Comparison of ENCODE assay signal across 8 mouse cellular contexts in genomic region chr6:36850422-36851129, GRCm38 (mm10). TPM values are rescaled to one million over a fixed set of nuclear protein-coding genes. Genes with fewer than 3 reads are reported as not detected.
DNase-seq lines count a peak whose midpoint lies in the region; ATAC-seq lines count a peak whose summit lies in the region.

No protein-coding gene starts in this region.

- WGBS in hindbrain, embryonic 13.5 days = 58% methylated on average over 7 of the region's 7 CpGs
- WGBS in neural tube, embryonic 15.5 days = 43% methylated on average over 7 of the region's 7 CpGs

- no peak overlapping the region for H3K4me3 ChIP-seq in hindbrain, embryonic 13.5 days
- no peak overlapping the region for H3K4me3 ChIP-seq in neural tube, embryonic 15.5 days (replicated peaks)

- peaks cover 9% of the 10 kb centered on the region for H3K36me3 ChIP-seq in hindbrain, embryonic 13.5 days
- peaks cover 8% of the 10 kb centered on the region; the same call in 1 of the 2 replicates for H3K36me3 ChIP-seq in neural tube, embryonic 15.5 days

- no peak overlapping the region for H3K4me2 ChIP-seq in hindbrain, embryonic 13.5 days
- no peak overlapping the region for H3K4me2 ChIP-seq in neural tube, embryonic 15.5 days

- H3K9me3 ChIP-seq in hindbrain, embryonic 13.5 days = no peaks in the 10 kb centered on the region
- no peaks in the 10 kb centered on the region for H3K9me3 ChIP-seq in neural tube, embryonic 15.5 days (replicated peaks)

- DNase-seq in kidney, postnatal 14 days = peak; percentile 43
- no peak for DNase-seq in kidney, adult 9 months
- peak; percentile 67 for DNase-seq in cerebellum, adult 9-10 months
- DNase-seq in left cerebral cortex, postnatal 14 days (ENCODE audit: low spot score in 2 of 2) = peak; percentile 85 to 87
- DNase-seq in thymus, postnatal 25 days = no peak
- DNase-seq in Muller cell, postnatal 12 days (ENCODE audit: inconsistent ontology term) = no peak

- intact Hi-C loops in left cerebral cortex, postnatal 14 days (cut with DNase I) = no loop called here

- H3K27me3 ChIP-seq in hindbrain, embryonic 13.5 days = no peaks in the 10 kb centered on the region
- H3K27me3 ChIP-seq in neural tube, embryonic 15.5 days (replicated peaks) = no peaks in the 10 kb centered on the region

- peak overlapping the region; percentile 48 for H3K27ac ChIP-seq in hindbrain, embryonic 13.5 days
- peak overlapping the region; percentile 71 for H3K27ac ChIP-seq in neural tube, embryonic 15.5 days (replicated peaks)

- peak; percentile 93 for ATAC-seq in hindbrain, embryonic 13.5 days (ENCODE audit: low FRiP score)
- peak; percentile 90 for ATAC-seq in neural tube, embryonic 15.5 days (ENCODE audit: low FRiP score)

- no peak overlapping the region for H3K9ac ChIP-seq in hindbrain, embryonic 13.5 days
- H3K9ac ChIP-seq in neural tube, embryonic 15.5 days (replicated peaks) = no peak overlapping the region

- H3K4me1 ChIP-seq in hindbrain, embryonic 13.5 days (replicated peaks) = peaks cover 14% of the 10 kb centered on the region; the same call in 1 of the 2 replicates
- H3K4me1 ChIP-seq in neural tube, embryonic 15.5 days = 0 out of 2 replicates have a peak, but pooled peaks cover 6% of the 10 kb centered on the region

RNA-seq across cellular contexts. Expression of gene Ptn, which starts 40.6 kb away (rescaled TPM):
- polyA plus RNA-seq in hindbrain, embryonic 13.5 days (2015; fragmentation: Nextera tagmentation; extraction: Ambion mirVana) = 566 and 774 TPM in 2 replicates
- total RNA-seq in left cerebral cortex, postnatal 14 days (2021) = 100 to 1,000 TPM; 630 to 696 TPM
- polyA plus RNA-seq in neural tube, embryonic 15.5 days (2015; fragmentation: Nextera tagmentation; extraction: Ambion mirVana) = 623 and 715 TPM in 2 replicates

Comparison
In these comparisons a context has a peak if more than half of its experiments do, and no peak if none do; other contexts are left out.
1. DNase-seq: peak in kidney, postnatal 14 days (single experiment), cerebellum, adult 9-10 months (single experiment) and left cerebral cortex, postnatal 14 days (2 of 2); none in kidney, adult 9 months (single experiment), thymus, postnatal 25 days (single experiment) and Muller cell, postnatal 12 days (single experiment).